Comparison of ENCODE assay signal across 22 mouse cellular contexts in the genomic region with DNA sequence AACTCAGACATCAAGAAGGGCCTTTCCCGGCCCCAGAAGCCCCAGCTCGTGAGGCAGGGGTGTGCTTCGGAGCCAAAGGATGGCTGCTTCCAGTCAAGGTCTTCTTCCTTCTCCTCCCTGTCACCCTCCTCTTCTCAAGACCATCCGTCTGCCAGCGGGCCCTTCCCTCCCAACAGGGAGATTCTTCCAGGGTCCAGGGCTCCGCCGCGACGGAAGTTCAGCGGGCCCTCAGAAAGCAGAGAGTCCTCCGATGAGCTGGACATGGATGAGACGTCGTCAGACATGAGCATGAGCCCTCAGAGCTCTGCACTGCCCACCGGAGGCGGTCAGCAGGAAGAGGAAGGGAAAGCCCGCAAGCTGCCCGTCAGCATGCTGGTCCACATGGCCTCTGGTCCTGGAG.
DNase-seq lines count a peak whose midpoint lies in the region; ATAC-seq and TF ChIP-seq lines count a peak whose summit lies in the region.
"Had no signal": no experiment of that assay in that cellular context is flagged by ENCODE, and none has a peak within 500 bp of the region (broad histone marks: within the 10 kb centered on the region; RNA-seq: fewer than 3 reads in every experiment).

No protein-coding gene starts in this region.

- H3K9me3 ChIP-seq in hindbrain, embryonic 16.5 days (ENCODE audit: control insufficient read depth, low read length), result no peaks in the 10 kb centered on the region
- H3K9me3 ChIP-seq: embryonic facial prominence, embryonic 15.5 days; heart, embryonic 13.5 days had no signal

- WGBS in hindbrain, embryonic 16.5 days, result 86% methylated on average over 17 of the region's 17 CpGs

- H3K27ac ChIP-seq in gastrocnemius, adult 2 months, result peak overlapping the region; percentile 69
- H3K27ac ChIP-seq in layer of hippocampus, adult 2 months, result peak overlapping the region; percentile 53
- no peak overlapping the region for H3K27ac ChIP-seq in hindbrain, embryonic 16.5 days (ENCODE audit: low read depth, low read length)
- H3K27ac ChIP-seq: embryonic facial prominence, embryonic 15.5 days; heart, embryonic 13.5 days; hindbrain, embryonic 14.5 days had no signal

- no peak overlapping the region for H3K4me2 ChIP-seq in hindbrain, embryonic 16.5 days (ENCODE audit: low read length)
- H3K4me2 ChIP-seq: embryonic facial prominence, embryonic 15.5 days; heart, embryonic 13.5 days; hindbrain, embryonic 14.5 days had no signal

- no peak overlapping the region for H3K9ac ChIP-seq in hindbrain, embryonic 16.5 days (ENCODE audit: low read depth, low read length)
- H3K9ac ChIP-seq: embryonic facial prominence, embryonic 15.5 days; forebrain, postnatal 0 days; heart, embryonic 13.5 days; hindbrain, embryonic 14.5 days had no signal

- peak; percentile 38 for ATAC-seq in granulocyte monocyte progenitor cell, adult 5-6 weeks (replicated peaks; ENCODE audit: poor library complexity, severe bottlenecking)
- ATAC-seq in hindbrain, embryonic 16.5 days, result no peak
- ATAC-seq: CD4-positive, CD25-positive, alpha-beta regulatory T cell, adult 4 months; forebrain, embryonic 14.5 days; forebrain, postnatal 0 days; intestine, postnatal 0 days had no signal

- H3K36me3 ChIP-seq in hindbrain, embryonic 16.5 days (ENCODE audit: control insufficient read depth, insufficient read depth, low read length), result peaks cover 37% of the 10 kb centered on the region

- H3K27me3 ChIP-seq in hindbrain, embryonic 16.5 days (replicated peaks; ENCODE audit: control insufficient read depth, insufficient read depth, low read length), result no peaks in the 10 kb centered on the region
- H3K27me3 ChIP-seq: embryonic facial prominence, embryonic 15.5 days; heart, embryonic 13.5 days had no signal

- intact Hi-C loops in gastrocnemius, adult 2 months (cut with DNase I), result no loop called here

- no peak overlapping the region for H3K4me3 ChIP-seq in gastrocnemius, adult 2 months
- H3K4me3 ChIP-seq in layer of hippocampus, adult 2 months, result no peak overlapping the region
- no peak overlapping the region for H3K4me3 ChIP-seq in hindbrain, embryonic 16.5 days (ENCODE audit: low read length)
- H3K4me3 ChIP-seq: embryonic facial prominence, embryonic 15.5 days; heart, embryonic 13.5 days had no signal

- no peak for TF ChIP-seq CTCF in gastrocnemius, adult 2 months (IDR thresholded peaks at IDR 0.05)
- TF ChIP-seq CTCF in layer of hippocampus, adult 2 months (conservative IDR thresholded peaks at IDR 0.05), result no peak

- no peaks in the 10 kb centered on the region for H3K4me1 ChIP-seq in hindbrain, embryonic 16.5 days (ENCODE audit: control insufficient read depth, insufficient read depth, low read depth, low read length)
- H3K4me1 ChIP-seq: embryonic facial prominence, embryonic 15.5 days; heart, embryonic 13.5 days had no signal

- DNase-seq in gastrocnemius, adult 2 months, result no peak
- no peak for DNase-seq in gastrocnemius, postnatal 4 days (ENCODE audit: low spot score in 2 of 2)
- no peak for DNase-seq in layer of hippocampus, adult 2 months (ENCODE audit: low spot score in 2 of 2)
- DNase-seq in layer of hippocampus, postnatal 36 days, result no peak
- DNase-seq: adrenal gland, postnatal 10 days; adrenal gland, postnatal 36 days; cerebellum, adult 2 months; cerebellum, adult 9-11 months; cerebellum, postnatal 36 days; embryo, embryonic 11 days; forebrain, postnatal 0 days; gastrocnemius, postnatal 25 days; heart, postnatal 14 days; heart, postnatal 4 days had no signal
